Mouse (Mus musculus): ENCODE results near the gene Olfr1030.

GRCm38 (mm10) chr2:85973595-85973994, 5.5 kb upstream of the Olfr1030 start, which contains the start of gene Olfr1029:
- no peak for TF ChIP-seq POLR2A (IDR thresholded peaks at IDR 0.05; ENCODE audit: extremely low read depth, insufficient read depth, low read length)
- no peak for TF ChIP-seq CTCF (IDR thresholded peaks at IDR 0.05; ENCODE audit: low read depth, low read length)
